Mouse (Mus musculus) G1E (cell line): ENCODE measurements around the gene Acot9. TPM values are rescaled to one million over a fixed set of nuclear protein-coding genes. Genes with fewer than 3 reads are reported as not detected.

Experiments
- ATAC-seq: 2 replicates; pipeline ENCODE4 v1.8.0; 2016; ENCODE audit warnings: mild to moderate bottlenecking; ENCODE audit not compliant: insufficient number of reproducible peaks, poor library complexity, low FRiP score, severe bottlenecking; ENCODE audit errors: extremely low read depth
- DNase-seq: peaks from one replicate; pipeline ENCODE4 v3.0.0; 2012; ENCODE audit warnings: low spot score
- H3K27me3 ChIP-seq: 2 replicates; pipeline ENCODE4 v1.6.1; 2012; ENCODE audit warnings: mild to moderate bottlenecking, low read length, inconsistent platforms; ENCODE audit not compliant: insufficient read depth
- H3K36me3 ChIP-seq: replicated peaks from 2 replicates; pipeline ENCODE3; 2012; ENCODE audit warnings: mild to moderate bottlenecking, inconsistent platforms
- H3K4me1 ChIP-seq: 2 replicates; pipeline ENCODE4 v1.6.1; 2012; ENCODE audit warnings: low read depth, low read length, inconsistent platforms, mixed read lengths; ENCODE audit not compliant: insufficient read depth
- H3K4me3 ChIP-seq: 2 replicates; pipeline ENCODE4 v1.5.1; 2012; ENCODE audit warnings: low read depth, mild to moderate bottlenecking, inconsistent platforms, low read length, moderate library complexity, mixed read lengths
- H3K9me3 ChIP-seq: replicated peaks from 2 replicates; pipeline ENCODE4 v1.6.1; 2012; ENCODE audit warnings: inconsistent platforms
- CTCF ChIP-seq: IDR thresholded peaks from 2 replicates; pipeline ENCODE4 v1.5.1; 2012; ENCODE audit warnings: low read depth, low read length, inconsistent platforms, mixed read lengths
- GATA1 ChIP-seq: IDR thresholded peaks from 2 replicates; pipeline ENCODE4 v1.6.1; 2012; ENCODE audit warnings: borderline replicate concordance, low read length, inconsistent platforms, mixed read lengths
- GATA2 ChIP-seq: IDR thresholded peaks from 2 replicates; pipeline ENCODE4 v1.6.1; 2012; ENCODE audit warnings: low read depth, low read length, inconsistent platforms, borderline replicate concordance
- POLR2AphosphoS5 ChIP-seq: IDR thresholded peaks from 2 replicates; pipeline ENCODE4 v1.6.1; 2012; ENCODE audit warnings: low read depth, low read length, inconsistent platforms; ENCODE audit not compliant: insufficient replicate concordance
- TAL1 ChIP-seq: conservative IDR thresholded peaks from 2 replicates; pipeline ENCODE4 v1.6.1; 2012; ENCODE audit warnings: low read depth, low read length, inconsistent platforms, mixed read lengths
- polyA plus RNA-seq: library from polyadenylated mRNA; stranded (reverse); fragments of >175 nt; gene quantifications from 2 replicates; pipeline ENCODE4 v1.2.3, GENCODE M21; 2012
- total RNA-seq, 2 experiments: library from RNA; stranded (forward) in 1 of 2; stranded (reverse) in 1 of 2; fragments of 200-1000 nt in 1 of 2; fragments of >200 nt in 1 of 2; fragmentation: Nextera tagmentation in 1 of 2; gene quantifications; 2 replicates each; pipeline ENCODE4 v1.2.3; 2014 to 2017

Gene Acot9
- total and polyA plus RNA-seq, 3 experiments = 4.5 to 32.6 (median 22.6) TPM

DNA sequence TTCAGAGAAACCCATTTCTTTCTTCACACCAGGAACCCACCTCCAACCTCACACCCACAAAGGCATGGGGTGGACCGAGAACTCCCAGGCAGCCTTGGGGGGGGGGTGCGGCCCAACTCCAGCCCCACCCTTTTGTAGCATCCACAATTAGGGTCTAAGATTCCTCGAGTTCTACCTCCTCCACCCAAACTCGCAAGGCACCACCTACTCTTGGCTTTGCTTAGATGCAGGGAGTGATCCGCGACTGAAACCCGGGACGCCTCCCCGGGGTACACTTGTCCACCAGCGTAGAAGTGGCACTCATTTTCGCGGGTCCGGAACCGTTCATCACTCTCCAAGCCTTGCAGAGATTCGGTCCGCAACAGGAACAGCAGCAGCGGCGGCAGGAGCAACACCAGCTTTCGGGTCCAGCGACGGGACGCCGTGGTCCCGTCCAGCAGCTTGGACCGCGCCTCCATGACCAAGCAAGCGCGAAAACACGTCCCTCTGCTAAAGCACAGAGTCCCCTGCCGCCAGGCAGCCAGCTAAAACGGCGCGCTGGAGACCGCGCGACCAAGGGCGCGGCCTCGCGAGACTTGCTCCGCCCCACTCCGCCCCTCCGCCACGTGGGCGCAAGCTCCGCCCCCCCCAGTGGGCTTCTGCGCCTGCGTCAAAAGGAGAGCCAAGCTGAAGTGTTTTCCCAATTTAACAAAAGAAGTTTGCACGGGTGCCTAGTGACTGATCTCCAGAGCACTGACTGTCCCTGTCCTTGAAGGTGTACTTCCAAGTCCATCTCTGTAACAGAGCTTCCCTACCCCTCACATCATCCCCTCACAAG lies 75.9 kb downstream of the Acot9 start:
- Histone ChIP-seq H3K27me3 (no peaks in the 10 kb centered on the region), H3K4me3 (peak overlapping the region; percentile 77), H3K36me3 (peaks cover 5% of the 10 kb centered on the region), H3K4me1 (peaks cover 19% of the 10 kb centered on the region; the same call in 1 of the 2 replicates), H3K9me3 (no peaks in the 10 kb centered on the region)
- DNase-seq (peak; percentile 59), ATAC-seq (peak; percentile 69)
- no peak for TF ChIP-seq POLR2AphosphoS5
- no peak for TF ChIP-seq TAL1
- TF ChIP-seq CTCF = no peak
- TF ChIP-seq GATA2 = no peak
- no peak for TF ChIP-seq GATA1

DNA sequence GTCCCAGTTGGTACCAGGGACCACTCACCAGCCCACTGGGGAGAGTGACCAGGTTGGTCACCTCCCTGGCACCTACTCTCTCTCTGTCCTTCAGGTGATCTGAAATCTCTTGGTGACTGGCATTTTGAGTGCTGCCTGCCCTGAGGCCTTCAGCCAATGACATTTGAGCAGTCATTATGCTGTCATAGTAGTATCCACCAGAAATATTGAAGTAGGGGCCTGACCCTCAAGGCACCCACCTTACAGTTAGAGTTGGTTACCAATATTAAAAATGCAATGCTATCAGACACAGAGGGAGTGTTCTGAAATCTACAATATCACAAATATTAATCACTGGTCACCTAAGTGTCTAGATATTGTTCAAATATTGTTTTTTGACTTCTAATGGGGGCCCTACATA lies 78.4 kb downstream of the Acot9 start, which contains the start of gene Prdx4:
TSS of gene Prdx4 (minus strand) at position 101 of the 400 bp plus-strand sequence.
- no peak for TF ChIP-seq GATA1
- no peak for TF ChIP-seq GATA2
- no peak for TF ChIP-seq CTCF
- Histone ChIP-seq H3K36me3 (peaks cover 3% of the 10 kb centered on the region), H3K4me1 (peaks cover 19% of the 10 kb centered on the region; the same call in 1 of the 2 replicates)

DNA sequence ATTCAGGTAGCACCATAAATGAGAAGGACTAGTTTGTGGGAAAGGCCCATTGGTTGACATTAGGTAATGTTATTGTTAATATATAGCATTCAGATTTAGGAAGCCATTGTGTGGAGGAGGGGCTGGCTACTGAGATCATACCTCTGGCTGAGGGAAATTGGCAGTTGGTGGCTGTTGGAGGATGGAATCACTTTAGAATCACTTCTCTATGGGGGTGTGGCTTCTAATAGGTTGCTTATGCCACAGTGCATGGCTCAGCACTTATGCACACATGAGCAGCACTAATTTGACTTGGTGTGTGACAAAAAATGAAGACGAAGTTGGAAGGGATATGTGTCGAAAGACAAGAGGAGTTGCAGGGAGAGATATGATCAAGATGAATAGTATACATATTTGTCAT lies 84.0 kb downstream of the Acot9 start:
- no peak for ATAC-seq
- no peak overlapping the region for H3K4me3 ChIP-seq

More for the DNA sequence above, 78.4 kb downstream of the Acot9 start, which contains the start of gene Prdx4:
- H3K4me3 ChIP-seq = no peak within 1 kb of the TSS
- no peak for DNase-seq
- H3K27me3 ChIP-seq = no peaks in the 10 kb centered on the region
- H3K9me3 ChIP-seq = no peaks in the 10 kb centered on the region
- ATAC-seq = no peak

More for the DNA sequence above, 84.0 kb downstream of the Acot9 start:
- no peak for TF ChIP-seq TAL1
- no peak for TF ChIP-seq GATA1
- Histone ChIP-seq H3K27me3 (no peaks in the 10 kb centered on the region), H3K4me1 (no peaks in the 10 kb centered on the region), H3K9me3 (no peaks in the 10 kb centered on the region), H3K36me3 (no peaks in the 10 kb centered on the region)
- no peak for DNase-seq

Other genes with a start within 250 kb of the Acot9 start
- gene Magea5, start 199.3 kb upstream of the Acot9 start, total RNA-seq (2014; fragmentation: Nextera tagmentation) = not detected in 2 replicates
- gene Magea5, start 199.3 kb upstream of the Acot9 start, total RNA-seq (2017) = not detected in 2 replicates
- gene Magea5, start 199.3 kb upstream of the Acot9 start, polyA plus RNA-seq = not detected in 2 replicates
- gene Magea1, start 172.7 kb upstream of the Acot9 start, total RNA-seq (2014; fragmentation: Nextera tagmentation) = not detected in 2 replicates
- not detected in 2 replicates for gene Magea1, start 172.7 kb upstream of the Acot9 start, total RNA-seq (2017)
- not detected in 2 replicates for gene Magea1, start 172.7 kb upstream of the Acot9 start, polyA plus RNA-seq
- not detected in 2 replicates for gene Magea2, start 168.8 kb upstream of the Acot9 start, total RNA-seq (2014; fragmentation: Nextera tagmentation)
- not detected in 2 replicates for gene Magea2, start 168.8 kb upstream of the Acot9 start, total RNA-seq (2017)
- not detected in 2 replicates for gene Magea2, start 168.8 kb upstream of the Acot9 start, polyA plus RNA-seq
- gene Cldn34b2, start 134.0 kb upstream of the Acot9 start, total RNA-seq (2014; fragmentation: Nextera tagmentation) = not detected in 2 replicates
- gene Cldn34b2, start 134.0 kb upstream of the Acot9 start, total RNA-seq (2017) = not detected in 2 replicates
- not detected in 2 replicates for gene Cldn34b2, start 134.0 kb upstream of the Acot9 start, polyA plus RNA-seq
- 120 and 123 TPM in 2 replicates for gene Sat1, start 46.0 kb upstream of the Acot9 start, total RNA-seq (2014; fragmentation: Nextera tagmentation)
- gene Sat1, start 46.0 kb upstream of the Acot9 start, total RNA-seq (2017) = 269 and 270 TPM in 2 replicates
- 5.4 and 35.0 TPM in 2 replicates for gene Sat1, start 46.0 kb upstream of the Acot9 start, polyA plus RNA-seq
- gene Prdx4, start 78.3 kb downstream of the Acot9 start, total RNA-seq (2014; fragmentation: Nextera tagmentation) = 65.5 and 70.1 TPM in 2 replicates
- gene Prdx4, start 78.3 kb downstream of the Acot9 start, total RNA-seq (2017) = 164 and 180 TPM in 2 replicates
- gene Prdx4, start 78.3 kb downstream of the Acot9 start, polyA plus RNA-seq = 53.4 and 71.7 TPM in 2 replicates